Mouse (Mus musculus): ENCODE measurements around the gene Rgl1. TPM values are rescaled to one million over a fixed set of nuclear protein-coding genes. Genes with fewer than 3 reads are reported as not detected.

The Rgl1 gene
- total and polyA plus RNA-seq, 2 experiments from 2014 or later, result 16.2 to 16.9 TPM

GRCm38 (mm10) chr1:152622765-152623211, 143.4 kb downstream of the Rgl1 start:
- Histone ChIP-seq H3K9me3 (ENCODE audit: low read length) (no peaks in the 10 kb centered on the region), H3K36me3 (ENCODE audit: insufficient read depth, low read length) (no peaks in the 10 kb centered on the region), H3K4me1 (ENCODE audit: insufficient read depth, low read length) (no peaks in the 10 kb centered on the region), H3K27me3 (ENCODE audit: insufficient read depth, low read length) (no peaks in the 10 kb centered on the region), H3K4me3 (ENCODE audit: low read depth, low read length) (no peak overlapping the region), H3K4me2 (ENCODE audit: low read depth, low read length, poor library complexity, severe bottlenecking) (peak overlapping the region; percentile 93), H3K27ac (ENCODE audit: low read depth, low read length) (no peak overlapping the region), H3K9ac (replicated peaks; ENCODE audit: low read length, poor library complexity, severe bottlenecking) (no peak overlapping the region)
- no peak for ATAC-seq (ENCODE audit: low FRiP score)
- no peak for TF ChIP-seq CTCF (IDR thresholded peaks at IDR 0.05)
- WGBS, result 83% methylated on average over 9 of the region's 9 CpGs
- no peak for DNase-seq (ENCODE audit: low spot score)

- WGBS, result 90% methylated on average over 4 of the region's 4 CpGs
- TF ChIP-seq CTCF (IDR thresholded peaks at IDR 0.05), result no peak
- no peak for DNase-seq (ENCODE audit: low spot score)
- H3K27me3 ChIP-seq (ENCODE audit: insufficient read depth, low read length), result no peaks in the 10 kb centered on the region
- H3K9ac ChIP-seq (replicated peaks; ENCODE audit: low read length, poor library complexity, severe bottlenecking), result no peak overlapping the region
- no peak overlapping the region for H3K27ac ChIP-seq (ENCODE audit: low read depth, low read length)
- H3K9me3 ChIP-seq (ENCODE audit: low read length), result no peaks in the 10 kb centered on the region
- ATAC-seq (ENCODE audit: low FRiP score), result no peak
- H3K36me3 ChIP-seq (ENCODE audit: insufficient read depth, low read length), result no peaks in the 10 kb centered on the region
- H3K4me1 ChIP-seq (ENCODE audit: insufficient read depth, low read length), result no peaks in the 10 kb centered on the region
- no peak overlapping the region for H3K4me2 ChIP-seq (ENCODE audit: low read depth, low read length, poor library complexity, severe bottlenecking)
- H3K4me3 ChIP-seq (ENCODE audit: low read depth, low read length), result no peak overlapping the region
Measured at GRCm38 (mm10) chr1:152621624-152622023, 144.5 kb downstream of the Rgl1 start.

GRCm38 (mm10) chr1:152619396-152619795, 146.8 kb downstream of the Rgl1 start:
- TF ChIP-seq CTCF (IDR thresholded peaks at IDR 0.05), result no peak
- Histone ChIP-seq H3K9ac (replicated peaks; ENCODE audit: low read length, poor library complexity, severe bottlenecking) (no peak overlapping the region), H3K27ac (ENCODE audit: low read depth, low read length) (no peak overlapping the region), H3K36me3 (ENCODE audit: insufficient read depth, low read length) (no peaks in the 10 kb centered on the region), H3K9me3 (ENCODE audit: low read length) (no peaks in the 10 kb centered on the region), H3K4me3 (ENCODE audit: low read depth, low read length) (no peak overlapping the region), H3K27me3 (ENCODE audit: insufficient read depth, low read length) (no peaks in the 10 kb centered on the region), H3K4me1 (ENCODE audit: insufficient read depth, low read length) (no peaks in the 10 kb centered on the region), H3K4me2 (ENCODE audit: low read depth, low read length, poor library complexity, severe bottlenecking) (no peak overlapping the region)
- 87% methylated on average over 9 of the region's 9 CpGs for WGBS
- DNase-seq (ENCODE audit: low spot score), result no peak
- ATAC-seq (ENCODE audit: low FRiP score), result no peak

GRCm38 (mm10) chr1:152618896-152619295, 147.3 kb downstream of the Rgl1 start:
- ATAC-seq (ENCODE audit: low FRiP score), result no peak
- 81% methylated on average over 3 of the region's 3 CpGs for WGBS
- H3K4me3 ChIP-seq (ENCODE audit: low read depth, low read length), result no peak overlapping the region

GRCm38 (mm10) chr1:152618381-152618780, 147.8 kb downstream of the Rgl1 start:
- ATAC-seq (ENCODE audit: low FRiP score), result no peak
- H3K9ac ChIP-seq (replicated peaks; ENCODE audit: low read length, poor library complexity, severe bottlenecking), result no peak overlapping the region
- 64% methylated on average over 1 of the region's 1 CpGs for WGBS
- no peaks in the 10 kb centered on the region for H3K9me3 ChIP-seq (ENCODE audit: low read length)
- H3K27ac ChIP-seq (ENCODE audit: low read depth, low read length), result no peak overlapping the region
- no peaks in the 10 kb centered on the region for H3K4me1 ChIP-seq (ENCODE audit: insufficient read depth, low read length)
- no peak for DNase-seq (ENCODE audit: low spot score)
- H3K36me3 ChIP-seq (ENCODE audit: insufficient read depth, low read length), result no peaks in the 10 kb centered on the region
- peak; percentile 55 for TF ChIP-seq CTCF (IDR thresholded peaks at IDR 0.05)
- no peaks in the 10 kb centered on the region for H3K27me3 ChIP-seq (ENCODE audit: insufficient read depth, low read length)
- H3K4me3 ChIP-seq (ENCODE audit: low read depth, low read length), result no peak overlapping the region
- no peak overlapping the region for H3K4me2 ChIP-seq (ENCODE audit: low read depth, low read length, poor library complexity, severe bottlenecking)

More at GRCm38 (mm10) chr1:152618896-152619295, 147.3 kb downstream of the Rgl1 start:
- no peak for DNase-seq (ENCODE audit: low spot score)
- Histone ChIP-seq H3K4me1 (ENCODE audit: insufficient read depth, low read length) (no peaks in the 10 kb centered on the region), H3K27me3 (ENCODE audit: insufficient read depth, low read length) (no peaks in the 10 kb centered on the region), H3K27ac (ENCODE audit: low read depth, low read length) (no peak overlapping the region), H3K9ac (replicated peaks; ENCODE audit: low read length, poor library complexity, severe bottlenecking) (no peak overlapping the region), H3K9me3 (ENCODE audit: low read length) (no peaks in the 10 kb centered on the region), H3K4me2 (ENCODE audit: low read depth, low read length, poor library complexity, severe bottlenecking) (no peak overlapping the region), H3K36me3 (ENCODE audit: insufficient read depth, low read length) (no peaks in the 10 kb centered on the region)
- no peak for TF ChIP-seq CTCF (IDR thresholded peaks at IDR 0.05)

- Histone ChIP-seq H3K36me3 (ENCODE audit: insufficient read depth, low read length) (no peaks in the 10 kb centered on the region), H3K4me1 (ENCODE audit: insufficient read depth, low read length) (no peaks in the 10 kb centered on the region), H3K27ac (ENCODE audit: low read depth, low read length) (no peak overlapping the region), H3K4me2 (ENCODE audit: low read depth, low read length, poor library complexity, severe bottlenecking) (no peak overlapping the region), H3K9me3 (ENCODE audit: low read length) (no peaks in the 10 kb centered on the region), H3K4me3 (ENCODE audit: low read depth, low read length) (no peak overlapping the region), H3K9ac (replicated peaks; ENCODE audit: low read length, poor library complexity, severe bottlenecking) (no peak overlapping the region), H3K27me3 (ENCODE audit: insufficient read depth, low read length) (no peaks in the 10 kb centered on the region)
- no peak for TF ChIP-seq CTCF (IDR thresholded peaks at IDR 0.05)
- DNase-seq (ENCODE audit: low spot score) (no peak), ATAC-seq (ENCODE audit: low FRiP score) (no peak)
- 90% methylated on average over 10 of the region's 10 CpGs for WGBS
Measured at GRCm38 (mm10) chr1:152617745-152618342, 148.3 kb downstream of the Rgl1 start.

Measured in midbrain, postnatal 0 days (tissue).